Comparison of ENCODE assay signal across 23 mouse cellular contexts in the genomic region with DNA sequence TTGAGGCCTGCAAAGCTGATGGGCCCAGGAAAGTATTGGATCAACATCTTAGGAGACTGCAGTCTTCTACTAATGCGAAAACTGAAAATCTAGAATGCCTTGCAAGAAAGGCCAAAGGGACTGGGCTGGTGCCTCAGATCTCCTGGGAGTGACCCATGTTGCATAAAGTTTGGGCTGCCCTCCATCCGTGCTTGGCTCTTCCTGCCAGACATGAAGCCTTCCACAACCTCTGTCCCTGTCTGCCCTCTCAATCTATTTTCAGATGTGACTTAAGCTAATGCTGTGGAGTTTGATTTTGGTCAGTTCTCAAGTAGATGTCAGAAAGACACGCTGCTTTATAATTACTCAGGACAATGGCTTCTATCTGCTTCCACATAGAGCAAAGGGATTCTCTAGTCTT. TPM values are rescaled to one million over a fixed set of nuclear protein-coding genes. Genes with fewer than 3 reads are reported as not detected.
DNase-seq lines count a peak whose midpoint lies in the region; TF ChIP-seq lines count a peak whose summit lies in the region.
"Had no signal": no experiment of that assay in that cellular context is flagged by ENCODE, and none has a peak within 500 bp of the region (broad histone marks: within the 10 kb centered on the region; RNA-seq: fewer than 3 reads in every experiment).

No protein-coding gene starts in this region.

- no peak for TF ChIP-seq POLR2A in lung, adult 2 months (IDR thresholded peaks at IDR 0.05; ENCODE audit: borderline replicate concordance, extremely low read depth, low read depth, low read length)

- 55% methylated on average over 3 of the region's 3 CpGs for WGBS in lung, adult 2 months

- peak; percentile 14 to 27 for DNase-seq in lung, adult 18-20 months
- DNase-seq in lung, adult 2 months: no peak
- peak; percentile 85 for DNase-seq in gastrocnemius, adult 2 months
- DNase-seq in heart, adult 8-10 months (ENCODE audit: low spot score): peak; percentile 69
- DNase-seq in lung, postnatal 25 days (ENCODE audit: low spot score): peak; percentile 41
- DNase-seq in layer of hippocampus, postnatal 10 days (ENCODE audit: low spot score in 2 of 2): no peak
- no peak for DNase-seq in thymus, postnatal 0 days (ENCODE audit: low spot score)
- no peak for DNase-seq in ovary, postnatal 14 days (ENCODE audit: low spot score)
- DNase-seq: cerebellum, adult 18-20 months; kidney, adult 11 months; kidney, postnatal 14 days; layer of hippocampus, adult 9-11 months; right cerebral cortex, postnatal 4 days had no signal

- H3K4me1 ChIP-seq in lung, adult 2 months (ENCODE audit: control insufficient read depth, insufficient read depth, low read length): no peaks in the 10 kb centered on the region
- H3K4me1 ChIP-seq: embryonic facial prominence, embryonic 15.5 days; liver, embryonic 15.5 days had no signal

- no peak overlapping the region for H3K4me3 ChIP-seq in lung, adult 2 months (replicated peaks; ENCODE audit: extremely low read depth, low read depth, low read length)
- H3K4me3 ChIP-seq in gastrocnemius, adult 2 months: peak overlapping the region; percentile 45
- H3K4me3 ChIP-seq: embryonic facial prominence, embryonic 15.5 days; forebrain, embryonic 10.5 days; limb, embryonic 12.5 days; liver, embryonic 15.5 days; midbrain, embryonic 13.5 days had no signal

- intact Hi-C loops in gastrocnemius, adult 2 months (cut with DNase I): no loop called here

- TF ChIP-seq CTCF in lung, adult 2 months (IDR thresholded peaks at IDR 0.05; ENCODE audit: insufficient read depth, low read length): no peak
- TF ChIP-seq CTCF in gastrocnemius, adult 2 months (IDR thresholded peaks at IDR 0.05): no peak

- peak overlapping the region; percentile 91 for H3K27ac ChIP-seq in gastrocnemius, adult 2 months
- H3K27ac ChIP-seq: embryonic facial prominence, embryonic 15.5 days; forebrain, embryonic 10.5 days; hindbrain, postnatal 0 days; limb, embryonic 12.5 days; liver, embryonic 15.5 days; midbrain, embryonic 13.5 days had no signal

RNA-seq across cellular contexts. Expression of gene Mylk4, which starts 20.6 kb away (rescaled TPM):
- polyA plus RNA-seq in lung, adult 2 months (2012; rRNA removed): 0.77 and 4.1 TPM in 2 replicates
- total RNA-seq in gastrocnemius, adult 2 months (2021): 1,000 to 10,000 TPM in 1 of 2 experiments, 100 to 1,000 TPM in 1; 466 to 1,631 TPM
- total RNA-seq in heart, adult 8-10 months (2022): 100 to 1,000 TPM; 269 to 374 (median 349) TPM
- total RNA-seq in layer of hippocampus, postnatal 10 days (2021): 1 to 10 TPM in 1 of 2 experiments, under 1 TPM in 1; 0.73 to 1.0 TPM
- polyA plus RNA-seq in thymus, postnatal 0 days (2015; fragmentation: Nextera tagmentation; extraction: Ambion mirVana): 0.08 and 0.12 TPM in 2 replicates
- total RNA-seq: ES-E14; hematopoietic stem cell, adult 5-6 weeks; hindbrain, postnatal 0 days; megakaryocyte progenitor cell, adult 5-6 weeks had no signal
- polyA plus RNA-seq: forebrain, embryonic 10.5 days had no signal

RNA-seq across cellular contexts. Expression of gene Wrnip1, which starts 38.7 kb away (rescaled TPM):
- polyA plus RNA-seq in lung, adult 2 months (2012; rRNA removed): 29.0 and 36.0 TPM in 2 replicates
- 1 to 10 TPM; 5.2 to 8.5 TPM for total RNA-seq in gastrocnemius, adult 2 months (2021)
- total RNA-seq in heart, adult 8-10 months (2022): 10 to 100 TPM; 17.0 to 24.1 (median 21.1) TPM
- 10 to 100 TPM; 57.9 to 58.4 TPM for total RNA-seq in layer of hippocampus, postnatal 10 days (2021)
- polyA plus RNA-seq in thymus, postnatal 0 days (2015; fragmentation: Nextera tagmentation; extraction: Ambion mirVana): 26.1 and 30.2 TPM in 2 replicates

RNA-seq across cellular contexts. Expression of gene D930007J09Rik, which starts 39.5 kb away (rescaled TPM):
- polyA plus RNA-seq in lung, adult 2 months (2012; rRNA removed): not detected in 2 replicates
- total RNA-seq in gastrocnemius, adult 2 months (2021): not detected
- total RNA-seq in heart, adult 8-10 months (2022): not detected
- 1 to 10 TPM; 1.4 to 1.9 TPM for total RNA-seq in layer of hippocampus, postnatal 10 days (2021)
- not detected in 2 replicates for polyA plus RNA-seq in thymus, postnatal 0 days (2015; fragmentation: Nextera tagmentation; extraction: Ambion mirVana)
- total RNA-seq: hematopoietic stem cell, adult 5-6 weeks; hindbrain, postnatal 0 days; megakaryocyte progenitor cell, adult 5-6 weeks had no signal
- polyA plus RNA-seq: embryonic facial prominence, embryonic 15.5 days; forebrain, embryonic 10.5 days; hindbrain, postnatal 0 days; limb, embryonic 12.5 days; liver, embryonic 15.5 days; midbrain, embryonic 13.5 days; neural tube, embryonic 14.5 days had no signal

Comparison
In these comparisons a context has a peak if more than half of its experiments do, and no peak if none do; other contexts are left out.
1. DNase-seq: peak in lung, adult 18-20 months (2 of 2), gastrocnemius, adult 2 months (single experiment), heart, adult 8-10 months (single experiment) and lung, postnatal 25 days (single experiment); none in lung, adult 2 months (single experiment), layer of hippocampus, postnatal 10 days (0 of 2), thymus, postnatal 0 days (single experiment) and ovary, postnatal 14 days (single experiment).
2. RNA of gene Mylk4, which starts 20.6 kb away (total RNA-seq): 466 to 1,631 TPM in gastrocnemius, adult 2 months and 269 to 374 TPM in heart, adult 8-10 months; 0.73 to 1.0 TPM in layer of hippocampus, postnatal 10 days; every median in the first group is over 100 times any median in the second.